Mouse (Mus musculus): ENCODE measurements around the gene Cdhr1. TPM values are rescaled to one million over a fixed set of nuclear protein-coding genes. Genes with fewer than 3 reads are reported as not detected.

The Cdhr1 gene
- polyA plus RNA-seq, 1 experiment from 2014 or later: 0.20 TPM

GRCm38 (mm10) chr14:37101531-37101930 is 3.4 kb upstream of the Cdhr1 start:
- Histone ChIP-seq H3K4me3 (ENCODE audit: low read depth, low read length) (no peak overlapping the region), H3K36me3 (ENCODE audit: control insufficient read depth, insufficient read depth, low read length) (no peaks in the 10 kb centered on the region), H3K27ac (ENCODE audit: low read depth, low read length) (no peak overlapping the region), H3K4me2 (no peak overlapping the region), H3K9ac (ENCODE audit: low read length) (no peak overlapping the region), H3K27me3 (ENCODE audit: control insufficient read depth, insufficient read depth, low read length) (peaks cover 5% of the 10 kb centered on the region), H3K4me1 (ENCODE audit: control insufficient read depth, insufficient read depth, low read length) (no peaks in the 10 kb centered on the region; the same call in 1 of the 2 replicates), H3K9me3 (ENCODE audit: control insufficient read depth, low read length) (no peaks in the 10 kb centered on the region)
- DNase-seq (ENCODE audit: low spot score, missing footprints): no peak
- WGBS: 81% methylated on average over 5 of the region's 5 CpGs
- no peak for ATAC-seq (ENCODE audit: low FRiP score)

- DNase-seq (ENCODE audit: low spot score, missing footprints) (no peak), ATAC-seq (ENCODE audit: low FRiP score) (no peak)
- H3K27ac ChIP-seq (ENCODE audit: low read depth, low read length): no peak overlapping the region
- H3K4me3 ChIP-seq (ENCODE audit: low read depth, low read length): no peak overlapping the region
- H3K9ac ChIP-seq (ENCODE audit: low read length): no peak overlapping the region
- WGBS: 81% methylated on average over 4 of the region's 4 CpGs
- H3K4me1 ChIP-seq (ENCODE audit: control insufficient read depth, insufficient read depth, low read length): no peaks in the 10 kb centered on the region; the same call in 1 of the 2 replicates
- H3K36me3 ChIP-seq (ENCODE audit: control insufficient read depth, insufficient read depth, low read length): no peaks in the 10 kb centered on the region
- H3K4me2 ChIP-seq: no peak overlapping the region
- H3K9me3 ChIP-seq (ENCODE audit: control insufficient read depth, low read length): no peaks in the 10 kb centered on the region
- peaks cover 5% of the 10 kb centered on the region for H3K27me3 ChIP-seq (ENCODE audit: control insufficient read depth, insufficient read depth, low read length)
Measured at GRCm38 (mm10) chr14:37095556-37095955, 2.6 kb downstream of the Cdhr1 start.

GRCm38 (mm10) chr14:37094436-37094835 is 3.7 kb downstream of the Cdhr1 start:
- H3K4me3 ChIP-seq (ENCODE audit: low read depth, low read length): no peak overlapping the region
- no peak for DNase-seq (ENCODE audit: low spot score, missing footprints)
- H3K4me1 ChIP-seq (ENCODE audit: control insufficient read depth, insufficient read depth, low read length): no peaks in the 10 kb centered on the region; the same call in 1 of the 2 replicates
- no peak overlapping the region for H3K4me2 ChIP-seq
- no peak overlapping the region for H3K9ac ChIP-seq (ENCODE audit: low read length)
- H3K27me3 ChIP-seq (ENCODE audit: control insufficient read depth, insufficient read depth, low read length): peaks cover 5% of the 10 kb centered on the region
- ATAC-seq (ENCODE audit: low FRiP score): no peak
- 78% methylated on average over 6 of the region's 6 CpGs for WGBS
- H3K36me3 ChIP-seq (ENCODE audit: control insufficient read depth, insufficient read depth, low read length): no peaks in the 10 kb centered on the region
- H3K9me3 ChIP-seq (ENCODE audit: control insufficient read depth, low read length): no peaks in the 10 kb centered on the region
- H3K27ac ChIP-seq (ENCODE audit: low read depth, low read length): no peak overlapping the region

DNA sequence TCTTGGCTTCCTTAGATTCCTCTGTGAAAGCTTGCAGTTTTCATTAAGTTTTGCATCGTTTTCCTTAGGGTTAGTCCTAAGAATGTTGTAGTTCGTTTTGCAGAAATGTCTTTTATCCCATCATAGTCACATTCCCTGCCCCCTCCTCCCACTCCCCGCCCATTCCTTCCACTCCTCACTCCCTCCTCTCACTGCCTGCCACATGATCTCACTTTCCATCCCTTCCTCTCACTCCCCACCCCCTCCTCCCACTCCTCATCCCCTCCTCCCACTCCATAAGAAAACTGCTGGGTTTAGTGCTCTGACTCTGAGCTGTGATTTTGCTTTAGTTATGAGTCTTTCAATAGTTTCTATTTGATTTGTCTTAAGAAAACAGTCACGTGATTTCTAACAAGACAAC is 14.4 kb downstream of the Cdhr1 start:
- Histone ChIP-seq H3K27me3 (ENCODE audit: control insufficient read depth, insufficient read depth, low read length) (no peaks in the 10 kb centered on the region), H3K4me2 (no peak overlapping the region), H3K27ac (ENCODE audit: low read depth, low read length) (no peak overlapping the region), H3K36me3 (ENCODE audit: control insufficient read depth, insufficient read depth, low read length) (no peaks in the 10 kb centered on the region), H3K9ac (ENCODE audit: low read length) (no peak overlapping the region), H3K9me3 (ENCODE audit: control insufficient read depth, low read length) (no peaks in the 10 kb centered on the region), H3K4me1 (ENCODE audit: control insufficient read depth, insufficient read depth, low read length) (no peaks in the 10 kb centered on the region), H3K4me3 (ENCODE audit: low read depth, low read length) (no peak overlapping the region)
- DNase-seq (ENCODE audit: low spot score, missing footprints): no peak
- WGBS: 30% methylated on average over 4 of the region's 4 CpGs
- ATAC-seq (ENCODE audit: low FRiP score): no peak

- no peak for DNase-seq (ENCODE audit: low spot score, missing footprints)
- H3K9me3 ChIP-seq (ENCODE audit: control insufficient read depth, low read length): no peaks in the 10 kb centered on the region
- no peak overlapping the region for H3K27ac ChIP-seq (ENCODE audit: low read depth, low read length)
- ATAC-seq (ENCODE audit: low FRiP score): no peak
- no peaks in the 10 kb centered on the region for H3K36me3 ChIP-seq (ENCODE audit: control insufficient read depth, insufficient read depth, low read length)
- no peak overlapping the region for H3K4me2 ChIP-seq
- H3K27me3 ChIP-seq (ENCODE audit: control insufficient read depth, insufficient read depth, low read length): no peaks in the 10 kb centered on the region
- H3K4me3 ChIP-seq (ENCODE audit: low read depth, low read length): no peak overlapping the region
- H3K9ac ChIP-seq (ENCODE audit: low read length): no peak overlapping the region
- 86% methylated on average over 1 of the region's 1 CpGs for WGBS
- H3K4me1 ChIP-seq (ENCODE audit: control insufficient read depth, insufficient read depth, low read length): no peaks in the 10 kb centered on the region
Measured at GRCm38 (mm10) chr14:37080724-37081123, 17.4 kb downstream of the Cdhr1 start.

GRCm38 (mm10) chr14:37068516-37068915 is 29.6 kb downstream of the Cdhr1 start:
- no peak overlapping the region for H3K27ac ChIP-seq (ENCODE audit: low read depth, low read length)
- no peak overlapping the region for H3K4me2 ChIP-seq
- H3K4me3 ChIP-seq (ENCODE audit: low read depth, low read length): no peak overlapping the region
- H3K9me3 ChIP-seq (ENCODE audit: control insufficient read depth, low read length): no peaks in the 10 kb centered on the region
- H3K27me3 ChIP-seq (ENCODE audit: control insufficient read depth, insufficient read depth, low read length): no peaks in the 10 kb centered on the region
- H3K9ac ChIP-seq (ENCODE audit: low read length): no peak overlapping the region
- 16% methylated on average over 9 of the region's 9 CpGs for WGBS
- H3K36me3 ChIP-seq (ENCODE audit: control insufficient read depth, insufficient read depth, low read length): no peaks in the 10 kb centered on the region
- ATAC-seq (ENCODE audit: low FRiP score) (no peak), DNase-seq (ENCODE audit: low spot score, missing footprints) (peak; percentile 84)
- no peaks in the 10 kb centered on the region for H3K4me1 ChIP-seq (ENCODE audit: control insufficient read depth, insufficient read depth, low read length)

- H3K9ac ChIP-seq (ENCODE audit: low read length): no peak within 1 kb of the TSS
- ATAC-seq (ENCODE audit: low FRiP score): no peak
- WGBS: 76% methylated on average over 5 of the region's 5 CpGs
- no peaks in the 10 kb centered on the region for H3K27me3 ChIP-seq (ENCODE audit: control insufficient read depth, insufficient read depth, low read length)
- no peaks in the 10 kb centered on the region for H3K4me1 ChIP-seq (ENCODE audit: control insufficient read depth, insufficient read depth, low read length)
- no peak within 1 kb of the TSS for H3K27ac ChIP-seq (ENCODE audit: low read depth, low read length)
- no peaks in the 10 kb centered on the region for H3K9me3 ChIP-seq (ENCODE audit: control insufficient read depth, low read length)
- H3K4me3 ChIP-seq (ENCODE audit: low read depth, low read length): no peak within 1 kb of the TSS
- no peaks in the 10 kb centered on the region for H3K36me3 ChIP-seq (ENCODE audit: control insufficient read depth, insufficient read depth, low read length)
- no peak within 1 kb of the TSS for H3K4me2 ChIP-seq
- DNase-seq (ENCODE audit: low spot score, missing footprints): no peak
Measured at GRCm38 (mm10) chr14:37067629-37068028, 30.5 kb downstream of the Cdhr1 start, which contains the start of gene Lrit2. TSS of gene Lrit2 (plus strand) at chr14:37067929.

GRCm38 (mm10) chr14:37066636-37067035 is 31.5 kb downstream of the Cdhr1 start:
- no peak overlapping the region for H3K9ac ChIP-seq (ENCODE audit: low read length)
- H3K27ac ChIP-seq (ENCODE audit: low read depth, low read length): no peak overlapping the region
- no peak for DNase-seq (ENCODE audit: low spot score, missing footprints)
- no peaks in the 10 kb centered on the region for H3K36me3 ChIP-seq (ENCODE audit: control insufficient read depth, insufficient read depth, low read length)
- H3K4me2 ChIP-seq: no peak overlapping the region
- no peaks in the 10 kb centered on the region for H3K27me3 ChIP-seq (ENCODE audit: control insufficient read depth, insufficient read depth, low read length)
- H3K4me1 ChIP-seq (ENCODE audit: control insufficient read depth, insufficient read depth, low read length): no peaks in the 10 kb centered on the region
- H3K9me3 ChIP-seq (ENCODE audit: control insufficient read depth, low read length): no peaks in the 10 kb centered on the region
- no peak overlapping the region for H3K4me3 ChIP-seq (ENCODE audit: low read depth, low read length)
- no peak for ATAC-seq (ENCODE audit: low FRiP score)
- WGBS: 56% methylated on average over 2 of the region's 2 CpGs

DNA sequence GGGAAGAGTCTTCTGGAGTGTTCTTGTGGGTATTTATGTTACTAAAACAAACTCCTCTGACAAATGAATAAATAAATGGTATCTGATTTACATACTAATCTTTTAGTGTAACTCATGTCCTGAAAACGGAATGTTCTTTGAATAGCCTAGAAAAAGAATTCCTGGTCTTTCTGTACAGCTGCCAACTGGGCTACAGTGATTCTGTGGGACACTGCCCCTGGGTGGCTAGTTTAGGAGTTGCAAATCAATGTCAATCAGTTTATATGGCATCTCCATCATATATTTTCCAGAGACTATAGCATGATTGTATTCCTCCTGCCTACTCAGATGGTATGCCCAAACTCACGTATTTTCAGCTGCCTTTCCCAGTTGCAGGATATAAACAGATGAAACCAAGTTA is 33.3 kb downstream of the Cdhr1 start:
- Histone ChIP-seq H3K9ac (ENCODE audit: low read length) (no peak overlapping the region), H3K27me3 (ENCODE audit: control insufficient read depth, insufficient read depth, low read length) (no peaks in the 10 kb centered on the region), H3K9me3 (ENCODE audit: control insufficient read depth, low read length) (no peaks in the 10 kb centered on the region), H3K27ac (ENCODE audit: low read depth, low read length) (no peak overlapping the region), H3K4me3 (ENCODE audit: low read depth, low read length) (no peak overlapping the region), H3K36me3 (ENCODE audit: control insufficient read depth, insufficient read depth, low read length) (no peaks in the 10 kb centered on the region), H3K4me1 (ENCODE audit: control insufficient read depth, insufficient read depth, low read length) (no peaks in the 10 kb centered on the region), H3K4me2 (no peak overlapping the region)
- WGBS: 65% methylated on average over 2 of the region's 2 CpGs
- no peak for DNase-seq (ENCODE audit: low spot score, missing footprints)
- ATAC-seq (ENCODE audit: low FRiP score): no peak
